Mouse (Mus musculus): Measurements from ENCODE around the gene Pcdh17.

Gene Pcdh17

GRCm38 (mm10) chr14:84477411-84477810 lies 34.0 kb downstream of the Pcdh17 start:
- DNase-seq (ENCODE audit: low spot score in 2 of 2), result no peak

GRCm38 (mm10) chr14:84480546-84480945 lies 37.2 kb downstream of the Pcdh17 start:
- DNase-seq (ENCODE audit: low spot score in 2 of 2), result no peak

GRCm38 (mm10) chr14:84484350-84484749 lies 41.0 kb downstream of the Pcdh17 start:
- DNase-seq (ENCODE audit: low spot score in 2 of 2), result no peak

GRCm38 (mm10) chr14:84511010-84511409 lies 67.6 kb downstream of the Pcdh17 start:
- no peak for DNase-seq (ENCODE audit: low spot score in 2 of 2)

GRCm38 (mm10) chr14:84532397-84532796 lies 89.0 kb downstream of the Pcdh17 start:
- DNase-seq (ENCODE audit: low spot score in 2 of 2), result no peak

GRCm38 (mm10) chr14:84535264-84535663 lies 91.9 kb downstream of the Pcdh17 start:
- no peak for DNase-seq (ENCODE audit: low spot score in 2 of 2)

GRCm38 (mm10) chr14:84541838-84542237 lies 98.5 kb downstream of the Pcdh17 start:
- DNase-seq (ENCODE audit: low spot score in 2 of 2), result no peak

GRCm38 (mm10) chr14:84545968-84546367 lies 102.6 kb downstream of the Pcdh17 start:
- DNase-seq (ENCODE audit: low spot score in 2 of 2), result no peak

- DNase-seq (ENCODE audit: low spot score in 2 of 2), result no peak
Observed at GRCm38 (mm10) chr14:84547513-84548194, 104.3 kb downstream of the Pcdh17 start.

- no peak for DNase-seq (ENCODE audit: low spot score in 2 of 2)
Observed at GRCm38 (mm10) chr14:84551546-84551945, 108.2 kb downstream of the Pcdh17 start.

- no peak for DNase-seq (ENCODE audit: low spot score in 2 of 2)
Observed at GRCm38 (mm10) chr14:84571071-84571470, 127.7 kb downstream of the Pcdh17 start.

All from urinary bladder, adult 18-20 months (tissue).